Mouse (Mus musculus): ENCODE data around the gene Med12l. TPM values are rescaled to one million over a fixed set of nuclear protein-coding genes. Genes with fewer than 3 reads are reported as not detected.

Med12l gene
- polyA plus RNA-seq, 1 experiment from 2014 or later = 3.1 TPM

- Histone ChIP-seq H3K9me3 (no peaks in the 10 kb centered on the region), H3K27me3 (ENCODE audit: insufficient read depth, poor library complexity, severe bottlenecking) (no peaks in the 10 kb centered on the region), H3K4me3 (no peak overlapping the region), H3K4me1 (replicated peaks) (0 out of 2 replicates have a peak, but pooled peaks cover 4% of the 10 kb centered on the region), H3K27ac (no peak overlapping the region), H3K36me3 (no peaks in the 10 kb centered on the region)
- no peak for DNase-seq (ENCODE audit: low spot score)
- WGBS = 93% methylated on average over 2 of the region's 2 CpGs
Measured at GRCm38 (mm10) chr3:59167417-59168054, 161.9 kb downstream of the Med12l start.

- no peak for DNase-seq (ENCODE audit: low spot score)
- H3K36me3 ChIP-seq = no peaks in the 10 kb centered on the region
- H3K4me3 ChIP-seq = no peak overlapping the region
- H3K27ac ChIP-seq = no peak overlapping the region
- 0 out of 2 replicates have a peak, but pooled peaks cover 4% of the 10 kb centered on the region for H3K4me1 ChIP-seq (replicated peaks)
- WGBS = 89% methylated on average over 6 of the region's 6 CpGs
- no peaks in the 10 kb centered on the region for H3K9me3 ChIP-seq
- H3K27me3 ChIP-seq (ENCODE audit: insufficient read depth, poor library complexity, severe bottlenecking) = no peaks in the 10 kb centered on the region
Measured at GRCm38 (mm10) chr3:59168476-59168875, 162.9 kb downstream of the Med12l start.

GRCm38 (mm10) chr3:59169215-59169614 is 163.6 kb downstream of the Med12l start:
- Histone ChIP-seq H3K36me3 (no peaks in the 10 kb centered on the region), H3K27ac (no peak overlapping the region), H3K4me1 (replicated peaks) (0 out of 2 replicates have a peak, but pooled peaks cover 4% of the 10 kb centered on the region), H3K4me3 (no peak overlapping the region), H3K9me3 (no peaks in the 10 kb centered on the region), H3K27me3 (ENCODE audit: insufficient read depth, poor library complexity, severe bottlenecking) (no peaks in the 10 kb centered on the region)
- no peak for DNase-seq (ENCODE audit: low spot score)
- WGBS = 83% methylated on average over 4 of the region's 4 CpGs

- Histone ChIP-seq H3K9me3 (no peaks in the 10 kb centered on the region), H3K4me3 (no peak overlapping the region), H3K36me3 (no peaks in the 10 kb centered on the region), H3K27ac (no peak overlapping the region), H3K4me1 (replicated peaks) (0 out of 2 replicates have a peak, but pooled peaks cover 4% of the 10 kb centered on the region), H3K27me3 (ENCODE audit: insufficient read depth, poor library complexity, severe bottlenecking) (no peaks in the 10 kb centered on the region)
- no peak for DNase-seq (ENCODE audit: low spot score)
- WGBS = 57% methylated on average over 2 of the region's 2 CpGs
Measured at GRCm38 (mm10) chr3:59169921-59170627, 164.4 kb downstream of the Med12l start.

- H3K36me3 ChIP-seq = no peaks in the 10 kb centered on the region
- DNase-seq (ENCODE audit: low spot score) = no peak
- H3K4me3 ChIP-seq = no peak overlapping the region
- 83% methylated on average over 6 of the region's 6 CpGs for WGBS
- no peaks in the 10 kb centered on the region for H3K27me3 ChIP-seq (ENCODE audit: insufficient read depth, poor library complexity, severe bottlenecking)
- H3K4me1 ChIP-seq (replicated peaks) = 0 out of 2 replicates have a peak, but pooled peaks cover 4% of the 10 kb centered on the region
- no peaks in the 10 kb centered on the region for H3K9me3 ChIP-seq
- no peak overlapping the region for H3K27ac ChIP-seq
Measured at GRCm38 (mm10) chr3:59174426-59175154, 169.0 kb downstream of the Med12l start.

- peak; percentile 41 for DNase-seq (ENCODE audit: low spot score)
- Histone ChIP-seq H3K4me3 (no peak overlapping the region), H3K27ac (no peak overlapping the region), H3K9me3 (no peaks in the 10 kb centered on the region), H3K36me3 (no peaks in the 10 kb centered on the region), H3K27me3 (ENCODE audit: insufficient read depth, poor library complexity, severe bottlenecking) (no peaks in the 10 kb centered on the region), H3K4me1 (replicated peaks) (0 out of 2 replicates have a peak, but pooled peaks cover under 1% of the 10 kb centered on the region)
- 49% methylated on average over 5 of the region's 5 CpGs for WGBS
Measured at GRCm38 (mm10) chr3:59175234-59175633, 169.6 kb downstream of the Med12l start.

- WGBS = 71% methylated on average over 5 of the region's 5 CpGs
- Histone ChIP-seq H3K27ac (no peak overlapping the region), H3K4me1 (replicated peaks) (no peaks in the 10 kb centered on the region), H3K27me3 (ENCODE audit: insufficient read depth, poor library complexity, severe bottlenecking) (no peaks in the 10 kb centered on the region), H3K9me3 (no peaks in the 10 kb centered on the region), H3K4me3 (no peak overlapping the region), H3K36me3 (no peaks in the 10 kb centered on the region)
- no peak for DNase-seq (ENCODE audit: low spot score)
Measured at GRCm38 (mm10) chr3:59176871-59177270, 171.2 kb downstream of the Med12l start.

- no peaks in the 10 kb centered on the region for H3K36me3 ChIP-seq
- H3K27me3 ChIP-seq (ENCODE audit: insufficient read depth, poor library complexity, severe bottlenecking) = no peaks in the 10 kb centered on the region
- H3K4me3 ChIP-seq = no peak overlapping the region
- no peak for DNase-seq (ENCODE audit: low spot score)
- H3K4me1 ChIP-seq (replicated peaks) = no peaks in the 10 kb centered on the region
- no peak overlapping the region for H3K27ac ChIP-seq
- 62% methylated on average over 5 of the region's 5 CpGs for WGBS
- no peaks in the 10 kb centered on the region for H3K9me3 ChIP-seq
Measured at GRCm38 (mm10) chr3:59181134-59181533, 175.5 kb downstream of the Med12l start.

- Histone ChIP-seq H3K9me3 (no peaks in the 10 kb centered on the region), H3K36me3 (no peaks in the 10 kb centered on the region), H3K4me3 (no peak overlapping the region), H3K4me1 (replicated peaks) (no peaks in the 10 kb centered on the region), H3K27ac (no peak overlapping the region), H3K27me3 (ENCODE audit: insufficient read depth, poor library complexity, severe bottlenecking) (no peaks in the 10 kb centered on the region)
- no peak for DNase-seq (ENCODE audit: low spot score)
Measured at GRCm38 (mm10) chr3:59182129-59182528, 176.5 kb downstream of the Med12l start.

GRCm38 (mm10) chr3:59185662-59186061 is 180.0 kb downstream of the Med12l start:
- DNase-seq (ENCODE audit: low spot score) = no peak
- H3K27me3 ChIP-seq (ENCODE audit: insufficient read depth, poor library complexity, severe bottlenecking) = no peaks in the 10 kb centered on the region
- H3K9me3 ChIP-seq = no peaks in the 10 kb centered on the region
- H3K4me1 ChIP-seq (replicated peaks) = no peaks in the 10 kb centered on the region
- H3K4me3 ChIP-seq = no peak overlapping the region
- H3K36me3 ChIP-seq = no peaks in the 10 kb centered on the region
- 87% methylated on average over 4 of the region's 4 CpGs for WGBS
- no peak overlapping the region for H3K27ac ChIP-seq

- Histone ChIP-seq H3K27ac (no peak overlapping the region), H3K4me3 (no peak overlapping the region), H3K27me3 (ENCODE audit: insufficient read depth, poor library complexity, severe bottlenecking) (no peaks in the 10 kb centered on the region), H3K4me1 (replicated peaks) (no peaks in the 10 kb centered on the region), H3K9me3 (no peaks in the 10 kb centered on the region), H3K36me3 (no peaks in the 10 kb centered on the region)
- no peak for DNase-seq (ENCODE audit: low spot score)
- WGBS = 89% methylated on average over 4 of the region's 4 CpGs
Measured at GRCm38 (mm10) chr3:59187336-59187735, 181.7 kb downstream of the Med12l start.

GRCm38 (mm10) chr3:59191674-59192073 is 186.0 kb downstream of the Med12l start:
- Histone ChIP-seq H3K4me1 (replicated peaks) (no peaks in the 10 kb centered on the region), H3K4me3 (no peak overlapping the region), H3K27me3 (ENCODE audit: insufficient read depth, poor library complexity, severe bottlenecking) (no peaks in the 10 kb centered on the region), H3K27ac (no peak overlapping the region), H3K36me3 (no peaks in the 10 kb centered on the region), H3K9me3 (no peaks in the 10 kb centered on the region)
- 96% methylated on average over 6 of the region's 6 CpGs for WGBS
- DNase-seq (ENCODE audit: low spot score) = no peak

GRCm38 (mm10) chr3:59194099-59194498 is 188.5 kb downstream of the Med12l start:
- no peaks in the 10 kb centered on the region for H3K4me1 ChIP-seq (replicated peaks)
- H3K27me3 ChIP-seq (ENCODE audit: insufficient read depth, poor library complexity, severe bottlenecking) = no peaks in the 10 kb centered on the region
- H3K9me3 ChIP-seq = no peaks in the 10 kb centered on the region
- no peaks in the 10 kb centered on the region for H3K36me3 ChIP-seq
- 91% methylated on average over 7 of the region's 7 CpGs for WGBS
- H3K27ac ChIP-seq = no peak overlapping the region
- H3K4me3 ChIP-seq = no peak overlapping the region
- no peak for DNase-seq (ENCODE audit: low spot score)
